Mouse (Mus musculus) gastrocnemius, postnatal 36 days (tissue): Measurements from ENCODE around the gene Pdzk1ip1. TPM values are rescaled to one million over a fixed set of nuclear protein-coding genes. Genes with fewer than 3 reads are reported as not detected.

Experiments
- DNase-seq, 2 experiments: peaks; one replicate each; pipeline ENCODE4 v3.0.0; 2022
- intact Hi-C: fragments of 180-260 bp; cut with DNase I; formaldehyde crosslinking; loops from one replicate; pipeline ENCODE4 v1.15.1; 2025
- total RNA-seq, 2 experiments: library from RNA; stranded (reverse); gene quantifications; 2 replicates each; pipeline ENCODE4 v1.2.3; 2021

Gene Pdzk1ip1
- total RNA-seq, 2 experiments from 2014 or later = not detected

GRCm38 (mm10) chr4:115071668-115072067, 16.8 kb upstream of the Pdzk1ip1 start:
- intact Hi-C loops = no loop called here
- no peak for DNase-seq

GRCm38 (mm10) chr4:115074789-115075188, 13.7 kb upstream of the Pdzk1ip1 start:
- DNase-seq = no peak
- intact Hi-C loops = no loop called here

DNA sequence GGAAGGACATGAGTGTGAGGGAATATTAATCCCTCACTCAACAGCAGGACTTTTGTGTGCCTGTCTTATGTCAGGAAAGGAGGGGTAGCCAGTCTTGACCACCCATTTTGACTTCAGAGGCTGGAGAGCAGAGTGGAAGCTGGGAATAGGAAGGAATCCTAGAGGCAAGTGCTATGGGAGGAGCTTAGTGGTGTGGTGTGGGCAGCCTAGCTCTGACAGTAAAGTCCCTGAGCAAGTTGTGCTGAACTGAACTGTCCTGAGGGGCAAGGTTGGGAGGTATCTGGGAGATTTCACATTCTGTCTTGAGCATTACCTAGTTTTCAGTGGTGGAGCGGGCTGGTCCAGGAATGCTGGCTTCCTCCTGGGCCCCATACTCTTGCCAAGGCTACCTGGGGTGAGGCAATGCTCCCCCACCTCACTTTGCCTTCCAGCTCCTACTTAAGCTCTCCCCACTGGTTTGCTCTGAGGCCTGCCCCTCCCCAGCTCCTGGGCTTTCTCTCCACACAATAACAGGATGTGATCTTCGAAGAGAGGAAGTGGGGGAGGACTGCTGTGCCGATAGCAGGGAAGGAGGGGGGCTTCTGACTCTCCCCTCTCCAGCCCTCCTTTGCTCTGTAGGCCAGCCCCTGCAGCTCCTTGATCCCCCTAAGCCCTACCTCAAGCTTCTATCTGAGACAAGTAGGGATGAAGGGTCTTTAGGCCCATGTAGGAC, 13.1 kb upstream of the Pdzk1ip1 start:
- intact Hi-C loops = no loop called here
- no peak for DNase-seq

GRCm38 (mm10) chr4:115078892-115079820, 9.4 kb upstream of the Pdzk1ip1 start:
- DNase-seq = no peak
- intact Hi-C loops = no loop called here

DNA sequence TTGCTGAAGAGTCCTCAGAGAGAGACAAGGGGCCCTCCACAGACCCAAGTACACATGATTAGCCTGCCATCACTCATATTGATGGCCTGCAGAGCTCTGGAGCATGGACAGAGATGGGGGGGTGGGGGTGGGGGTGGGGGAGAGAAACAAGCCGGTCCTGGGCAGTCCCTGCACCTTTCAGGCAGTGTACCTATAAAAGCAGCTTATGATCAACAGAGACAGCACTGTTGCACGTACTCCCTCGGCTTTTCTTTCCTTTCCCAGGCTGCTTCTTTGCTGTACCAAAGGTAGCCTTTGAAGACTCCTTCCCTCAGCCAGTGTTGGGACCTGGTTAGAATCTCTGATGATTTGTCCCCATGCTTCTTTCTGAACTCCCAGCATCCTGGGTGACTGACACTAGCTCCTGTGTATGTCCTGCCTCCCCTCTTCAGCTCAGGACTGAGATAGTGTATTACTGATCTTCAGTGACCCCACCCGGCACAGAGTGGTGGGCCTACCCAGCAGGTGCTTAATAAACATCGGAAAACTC, 8.6 kb upstream of the Pdzk1ip1 start:
- DNase-seq = no peak
- intact Hi-C loops = loop anchor here (5.0 kb wide), 1 partner anchor 33 kb away; no protein-coding TSS in a partner anchor

DNA sequence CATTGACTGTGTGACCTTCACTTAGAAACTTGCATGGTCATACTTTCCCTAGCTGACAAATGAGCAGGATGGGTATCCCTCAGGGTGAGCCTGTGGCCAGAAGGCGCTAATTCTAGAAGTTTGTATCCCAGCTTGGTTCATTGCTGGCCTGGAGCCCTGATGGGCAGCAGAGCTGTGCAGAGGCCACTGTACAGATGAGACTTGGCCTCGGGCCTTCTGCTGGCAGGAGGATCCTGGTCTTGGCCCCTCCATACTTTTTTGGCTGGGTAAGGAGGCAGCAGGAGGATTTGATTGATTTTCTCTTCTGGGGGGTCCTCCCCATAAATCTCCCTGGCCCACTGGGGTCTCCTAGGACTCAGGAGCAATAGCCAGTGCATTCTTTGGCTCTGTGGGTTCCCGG, 5.5 kb upstream of the Pdzk1ip1 start:
- intact Hi-C loops = loop anchor here (5.0 kb wide), 1 partner anchor 36 kb away; no protein-coding TSS in a partner anchor

GRCm38 (mm10) chr4:115085522-115086095, 2.9 kb upstream of the Pdzk1ip1 start:
- intact Hi-C loops = loop anchor here (5.0 kb wide), 1 partner anchor 88 kb away; no protein-coding TSS in a partner anchor
- DNase-seq = peak in 1 of 2 experiments; percentile 48

More for the DNA sequence above, 5.5 kb upstream of the Pdzk1ip1 start:
- no peak for DNase-seq

- intact Hi-C loops = loop anchor here (5.0 kb wide), 1 partner anchor 89 kb away; no protein-coding TSS in a partner anchor
- no peak for DNase-seq
Measured at GRCm38 (mm10) chr4:115086257-115086656, 2.3 kb upstream of the Pdzk1ip1 start.

DNA sequence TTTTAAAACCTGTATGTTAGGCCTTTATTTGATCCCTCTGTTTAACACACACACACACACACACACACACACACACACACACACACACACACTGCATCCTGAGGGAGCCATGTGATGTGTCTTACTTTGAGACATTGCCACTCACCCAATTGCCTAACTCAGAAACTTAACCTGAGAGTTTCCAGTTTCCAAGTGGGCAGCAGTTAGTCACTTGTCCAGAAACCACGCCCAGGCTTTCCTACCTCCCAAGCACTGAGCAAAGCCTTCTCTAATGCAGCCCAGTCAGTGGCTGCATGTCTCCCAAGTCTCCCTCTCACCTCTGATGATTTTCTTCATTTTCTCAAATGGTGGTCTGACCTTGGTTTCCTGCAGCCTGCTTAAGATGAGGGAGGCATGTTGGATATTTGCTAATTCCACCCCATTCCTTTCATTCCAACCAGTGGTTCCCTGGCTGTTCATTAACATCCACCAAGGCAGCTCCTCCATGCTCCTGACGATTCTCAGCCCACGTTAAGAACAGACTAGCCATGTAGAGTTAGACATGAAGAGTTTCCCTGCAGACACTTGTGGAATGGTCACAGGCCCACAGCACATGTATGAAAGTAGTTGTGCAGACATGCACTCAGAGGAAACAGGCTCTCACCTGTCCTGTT, 1.6 kb upstream of the Pdzk1ip1 start:
- no peak for DNase-seq
- intact Hi-C loops = loop anchor here (5.0 kb wide), 1 partner anchor 90 kb away; no protein-coding TSS in a partner anchor

DNA sequence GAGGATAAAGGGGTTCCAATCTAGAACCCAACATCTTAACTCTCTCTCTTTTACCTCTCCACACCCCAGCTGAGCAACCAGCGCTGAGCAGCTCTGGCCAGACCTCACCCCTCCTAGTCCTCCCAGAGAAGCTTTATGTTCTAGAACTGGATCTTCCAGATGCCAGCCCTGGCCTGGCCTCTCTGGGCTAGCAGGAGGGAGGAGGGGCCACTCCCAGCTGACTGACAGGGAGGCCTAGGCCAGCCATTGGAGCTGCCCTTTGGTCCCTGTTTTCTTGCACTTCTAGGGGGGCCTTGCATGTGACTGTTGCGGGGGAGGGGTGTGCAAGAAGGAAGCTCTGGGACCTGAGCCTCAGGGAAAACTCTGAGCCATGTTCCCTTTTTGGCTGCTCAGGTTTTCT, 2.1 kb downstream of the Pdzk1ip1 start:
- intact Hi-C loops = no loop called here
- no peak for DNase-seq

DNA sequence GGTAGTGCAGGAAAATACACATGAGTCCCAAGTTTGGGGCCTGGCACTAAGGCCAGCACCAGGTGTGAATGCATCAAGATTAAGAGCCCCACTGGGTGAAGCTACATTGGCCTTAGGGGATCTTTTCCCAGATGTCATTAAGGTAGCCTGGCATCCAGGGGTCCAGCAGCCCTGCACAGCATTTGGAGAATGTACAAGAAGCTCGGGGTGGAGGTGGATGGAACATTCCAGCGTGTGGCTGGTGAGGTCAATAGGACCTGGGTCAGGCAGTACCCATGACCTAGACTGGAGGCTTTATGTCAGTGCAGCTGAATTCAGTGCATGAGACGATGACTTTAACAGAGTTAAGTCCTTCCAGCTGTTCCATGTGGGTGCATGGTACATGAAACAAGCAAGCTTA, 3.3 kb downstream of the Pdzk1ip1 start:
- no peak for DNase-seq
- intact Hi-C loops = no loop called here

- no peak for DNase-seq
- intact Hi-C loops = no loop called here
Measured at GRCm38 (mm10) chr4:115093331-115093864, 4.9 kb downstream of the Pdzk1ip1 start.

- no peak for DNase-seq
- intact Hi-C loops = no loop called here
Measured at GRCm38 (mm10) chr4:115094056-115094455, 5.5 kb downstream of the Pdzk1ip1 start.

DNA sequence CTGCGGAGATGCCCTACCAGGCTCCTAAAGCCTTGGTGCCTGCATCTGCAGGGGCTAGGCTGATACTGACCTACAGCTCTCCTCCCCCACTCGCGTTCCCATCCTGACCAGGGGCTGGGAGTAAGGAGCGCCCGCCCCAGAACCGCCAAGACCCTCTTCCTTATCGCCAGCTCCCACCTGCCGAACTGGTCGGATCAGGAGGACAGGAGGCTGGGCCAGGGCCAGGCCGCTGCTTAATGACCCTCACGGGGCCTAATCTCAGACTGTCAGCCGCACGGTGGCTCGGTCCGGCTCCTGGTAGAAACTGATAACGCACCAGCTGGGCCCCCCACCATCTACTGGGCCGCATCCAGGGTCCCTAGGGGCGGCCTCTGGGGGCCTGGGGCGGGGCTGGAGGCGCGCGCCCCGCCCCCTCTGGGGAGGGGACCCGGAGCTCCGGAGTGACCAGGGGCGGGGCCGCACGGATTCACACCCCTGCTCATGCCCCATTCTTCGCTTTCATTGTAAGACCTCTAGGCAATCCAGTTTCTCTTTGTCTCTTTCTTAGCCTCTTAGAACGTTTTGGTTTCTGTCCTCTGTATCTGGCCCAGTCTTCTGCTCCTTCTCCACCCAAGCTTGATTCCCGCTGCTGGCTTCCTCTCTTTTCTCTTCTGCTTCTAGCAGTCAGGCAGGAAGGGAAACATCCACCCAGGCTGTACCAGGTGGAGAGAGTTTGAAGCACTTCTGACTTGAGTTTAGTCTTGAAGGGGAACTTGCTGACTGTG, 7.3 kb downstream of the Pdzk1ip1 start:
- no peak for DNase-seq
- intact Hi-C loops = no loop called here

DNA sequence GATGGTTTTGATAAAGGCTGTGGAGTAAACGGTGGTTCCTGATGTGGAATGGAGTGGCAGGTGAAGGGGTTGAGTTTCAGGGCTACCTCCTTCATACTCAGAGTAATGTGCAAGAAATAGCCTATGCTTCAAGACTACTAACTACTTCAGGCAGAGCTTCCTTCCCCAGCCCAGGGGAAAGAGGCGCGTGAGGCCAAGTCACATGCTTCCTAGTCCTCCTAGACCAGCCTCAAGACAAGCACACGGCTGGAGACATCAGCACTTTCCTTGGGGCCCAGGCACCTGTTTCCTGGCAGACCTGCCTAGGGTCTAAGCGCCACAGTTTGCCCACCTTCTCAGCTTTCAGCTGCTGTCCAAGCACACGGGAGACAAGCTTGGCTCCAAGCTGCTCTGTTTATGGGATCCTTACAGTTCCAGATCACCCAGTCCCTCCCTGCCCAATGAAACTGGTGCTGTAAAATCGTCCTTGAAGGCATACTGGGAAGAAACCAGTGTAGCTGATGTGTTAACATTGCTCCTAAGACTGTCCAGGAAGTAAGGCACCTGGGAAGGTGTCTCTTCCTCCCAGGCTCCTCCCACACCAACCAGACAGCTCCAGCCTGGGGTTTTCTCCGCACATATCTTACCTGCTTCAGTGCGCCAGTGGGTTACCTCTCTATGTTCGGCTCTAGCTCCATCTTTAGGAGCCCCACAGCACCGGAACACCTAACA, 8.1 kb downstream of the Pdzk1ip1 start:
- DNase-seq = no peak
- intact Hi-C loops = no loop called here

- no peak for DNase-seq
- intact Hi-C loops = no loop called here
Measured at GRCm38 (mm10) chr4:115097146-115097496, 8.6 kb downstream of the Pdzk1ip1 start.

DNA sequence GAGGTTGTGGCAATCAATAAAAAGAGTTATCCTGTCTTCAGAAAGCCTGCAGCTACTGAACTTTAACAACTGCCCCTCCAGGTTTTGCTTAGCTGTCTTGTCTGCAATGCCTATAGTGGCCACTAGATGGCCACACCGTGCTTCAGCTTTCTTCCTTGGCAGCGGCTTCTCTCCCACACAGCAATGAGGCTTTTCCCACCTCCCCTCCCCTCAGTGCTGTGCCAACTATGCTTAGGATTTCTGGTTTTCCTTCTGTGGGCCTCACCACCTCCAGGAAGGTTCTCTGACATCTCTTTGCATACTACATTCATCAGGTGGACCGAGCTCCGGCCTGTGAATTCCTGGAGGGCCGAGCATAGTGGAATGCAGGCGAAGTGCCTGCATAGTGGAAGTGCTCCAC, 13.2 kb downstream of the Pdzk1ip1 start:
- DNase-seq = peak in 1 of 2 experiments; percentile 15
- intact Hi-C loops = no loop called here

- intact Hi-C loops = no loop called here
- DNase-seq = no peak
Measured at GRCm38 (mm10) chr4:115103510-115103909, 15.0 kb downstream of the Pdzk1ip1 start.

GRCm38 (mm10) chr4:115111167-115111566, 22.7 kb downstream of the Pdzk1ip1 start:
- DNase-seq = no peak
- intact Hi-C loops = no loop called here
